Mouse (Mus musculus): ENCODE results near the gene Eef1akmt2. TPM values are rescaled to one million over a fixed set of nuclear protein-coding genes. Genes with fewer than 3 reads are reported as not detected.

Eef1akmt2 gene
- polyA plus RNA-seq, 1 experiment from 2014 or later: 84.6 TPM

GRCm38 (mm10) chr7:132858043-132858608 lies 5.7 kb upstream of the Eef1akmt2 start:
- no peak overlapping the region for H3K9ac ChIP-seq
- H3K36me3 ChIP-seq: no peaks in the 10 kb centered on the region
- no peak overlapping the region; the same call in 1 of the 2 replicates for H3K4me2 ChIP-seq
- no peak overlapping the region for H3K27ac ChIP-seq (replicated peaks)
- H3K4me1 ChIP-seq (replicated peaks): peaks cover 28% of the 10 kb centered on the region
- H3K27me3 ChIP-seq: no peaks in the 10 kb centered on the region
- no peaks in the 10 kb centered on the region for H3K9me3 ChIP-seq
- no peak for ATAC-seq (ENCODE audit: low FRiP score, low read depth)
- no peak overlapping the region for H3K4me3 ChIP-seq
- 72% methylated on average over 5 of the region's 5 CpGs for WGBS

- 80% methylated on average over 1 of the region's 1 CpGs for whole genome bisulfite sequencing
- no peak overlapping the region for H3K4me2 ChIP-seq
- H3K36me3 ChIP-seq: no peaks in the 10 kb centered on the region
- no peak for ATAC-seq (ENCODE audit: low FRiP score, low read depth)
- H3K27ac ChIP-seq (replicated peaks): no peak overlapping the region
- peaks cover 31% of the 10 kb centered on the region for H3K4me1 ChIP-seq (replicated peaks)
- H3K9ac ChIP-seq: no peak overlapping the region
- H3K9me3 ChIP-seq: no peaks in the 10 kb centered on the region
- H3K27me3 ChIP-seq: no peaks in the 10 kb centered on the region
- H3K4me3 ChIP-seq: no peak overlapping the region
These were observed 3.6 kb upstream of the Eef1akmt2 start for GRCm38 (mm10) chr7:132856083-132856482.

- Histone ChIP-seq H3K36me3 (peaks cover 12% of the 10 kb centered on the region; the same call in 1 of the 2 replicates), H3K4me3 (no peak overlapping the region), H3K4me2 (no peak overlapping the region), H3K9ac (no peak overlapping the region), H3K27ac (replicated peaks) (peak overlapping the region; percentile 96), H3K4me1 (replicated peaks) (peaks cover 22% of the 10 kb centered on the region), H3K9me3 (no peaks in the 10 kb centered on the region), H3K27me3 (no peaks in the 10 kb centered on the region)
- WGBS: 58% methylated on average over 4 of the region's 4 CpGs
- ATAC-seq (ENCODE audit: low FRiP score, low read depth): no peak; the same call in 1 of the 2 replicates
These were observed 1.5 kb upstream of the Eef1akmt2 start for GRCm38 (mm10) chr7:132853946-132854345.

- Histone ChIP-seq H3K4me3 (no peak overlapping the region), H3K4me1 (replicated peaks) (peaks cover 18% of the 10 kb centered on the region), H3K9me3 (no peaks in the 10 kb centered on the region), H3K36me3 (peaks cover 18% of the 10 kb centered on the region), H3K4me2 (no peak overlapping the region), H3K9ac (no peak overlapping the region), H3K27ac (replicated peaks) (peak overlapping the region; percentile 96; the same call in 1 of the 2 replicates), H3K27me3 (no peaks in the 10 kb centered on the region)
- no peak for ATAC-seq (ENCODE audit: low FRiP score, low read depth)
- 75% methylated on average over 6 of the region's 6 CpGs for WGBS
These were observed 888 bp upstream of the Eef1akmt2 start for GRCm38 (mm10) chr7:132853361-132853760.

DNA sequence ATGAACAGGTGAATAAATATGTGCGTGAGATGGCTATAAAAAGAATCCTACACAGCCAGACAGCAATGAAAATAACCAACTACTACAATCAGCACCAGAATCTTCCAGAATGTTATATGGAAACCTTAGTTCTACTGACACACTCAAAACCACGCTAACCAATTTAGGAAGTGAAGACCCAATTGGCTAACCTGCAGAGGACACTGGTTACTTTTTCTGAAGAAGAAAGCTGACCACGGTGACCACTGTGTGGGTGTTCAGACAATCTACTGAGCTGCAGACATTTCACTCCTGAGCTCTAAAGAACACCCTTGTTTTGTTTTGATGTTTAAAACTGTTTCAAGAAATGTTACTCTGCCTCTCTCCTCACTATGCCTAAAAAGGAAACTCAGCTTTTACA lies 9.3 kb downstream of the Eef1akmt2 start:
- no peak for ATAC-seq (ENCODE audit: low FRiP score, low read depth)
- Histone ChIP-seq H3K27me3 (no peaks in the 10 kb centered on the region), H3K36me3 (peaks cover 33% of the 10 kb centered on the region)

GRCm38 (mm10) chr7:132842455-132842854 lies 10.0 kb downstream of the Eef1akmt2 start:
- no peaks in the 10 kb centered on the region for H3K4me1 ChIP-seq (replicated peaks)
- 100% methylated on average over 1 of the region's 1 CpGs for WGBS
- H3K4me2 ChIP-seq: no peak overlapping the region
- H3K4me3 ChIP-seq: no peak overlapping the region
- no peaks in the 10 kb centered on the region for H3K27me3 ChIP-seq
- no peaks in the 10 kb centered on the region for H3K9me3 ChIP-seq
- no peak overlapping the region for H3K9ac ChIP-seq
- no peak for ATAC-seq (ENCODE audit: low FRiP score, low read depth)
- H3K27ac ChIP-seq (replicated peaks): no peak overlapping the region
- H3K36me3 ChIP-seq: peaks cover 28% of the 10 kb centered on the region

More for the DNA sequence above, 9.3 kb downstream of the Eef1akmt2 start:
- WGBS: 92% methylated on average over 3 of the region's 3 CpGs
- Histone ChIP-seq H3K4me1 (replicated peaks) (no peaks in the 10 kb centered on the region), H3K4me2 (no peak overlapping the region), H3K9ac (no peak overlapping the region), H3K27ac (replicated peaks) (no peak overlapping the region), H3K9me3 (no peaks in the 10 kb centered on the region), H3K4me3 (no peak overlapping the region)

- H3K9ac ChIP-seq: 0 out of 2 replicates have a peak overlapping the region, but pooled peaks have one; percentile 16
These were observed 11.2 kb downstream of the Eef1akmt2 start for GRCm38 (mm10) chr7:132841287-132841686.

DNA sequence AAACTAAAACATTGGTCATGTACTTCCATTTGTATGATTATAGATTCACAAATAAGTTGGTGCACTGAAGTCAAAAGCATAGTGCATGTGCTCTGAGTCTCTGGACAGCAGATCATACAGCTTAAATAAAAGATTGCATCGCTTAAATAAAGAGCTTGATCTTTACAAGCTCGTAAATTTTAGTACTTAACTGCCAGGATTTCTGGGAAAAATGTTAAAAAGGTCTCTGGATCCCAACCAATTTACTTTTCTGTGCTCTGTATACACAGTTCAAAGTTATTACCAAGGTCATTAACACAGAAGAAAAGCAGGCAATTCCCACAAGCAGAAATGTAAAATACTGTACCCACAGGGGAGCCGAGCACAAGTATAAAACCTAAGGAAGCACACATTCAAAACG lies 21.5 kb downstream of the Eef1akmt2 start:
- peaks cover 31% of the 10 kb centered on the region for H3K36me3 ChIP-seq
- no peak overlapping the region for H3K27ac ChIP-seq (replicated peaks)
- ATAC-seq (ENCODE audit: low FRiP score, low read depth): no peak
- H3K4me1 ChIP-seq (replicated peaks): no peaks in the 10 kb centered on the region
- no peak overlapping the region for H3K4me3 ChIP-seq
- no peaks in the 10 kb centered on the region for H3K9me3 ChIP-seq
- no peak overlapping the region for H3K9ac ChIP-seq
- no peak overlapping the region for H3K4me2 ChIP-seq
- 77% methylated on average over 4 of the region's 4 CpGs for WGBS
- no peaks in the 10 kb centered on the region for H3K27me3 ChIP-seq

More at GRCm38 (mm10) chr7:132841287-132841686, 11.2 kb downstream of the Eef1akmt2 start:
- Histone ChIP-seq H3K9me3 (no peaks in the 10 kb centered on the region), H3K4me3 (no peak overlapping the region), H3K4me1 (replicated peaks) (no peaks in the 10 kb centered on the region), H3K36me3 (peaks cover 26% of the 10 kb centered on the region), H3K4me2 (no peak overlapping the region), H3K27me3 (no peaks in the 10 kb centered on the region), H3K27ac (replicated peaks) (no peak overlapping the region)
- ATAC-seq (ENCODE audit: low FRiP score, low read depth): no peak
- WGBS: 72% methylated on average over 5 of the region's 5 CpGs

GRCm38 (mm10) chr7:132824346-132825022 lies 28.0 kb downstream of the Eef1akmt2 start:
- WGBS: 10% methylated on average over 1 of the region's 1 CpGs
- ATAC-seq (ENCODE audit: low FRiP score, low read depth): no peak

DNA sequence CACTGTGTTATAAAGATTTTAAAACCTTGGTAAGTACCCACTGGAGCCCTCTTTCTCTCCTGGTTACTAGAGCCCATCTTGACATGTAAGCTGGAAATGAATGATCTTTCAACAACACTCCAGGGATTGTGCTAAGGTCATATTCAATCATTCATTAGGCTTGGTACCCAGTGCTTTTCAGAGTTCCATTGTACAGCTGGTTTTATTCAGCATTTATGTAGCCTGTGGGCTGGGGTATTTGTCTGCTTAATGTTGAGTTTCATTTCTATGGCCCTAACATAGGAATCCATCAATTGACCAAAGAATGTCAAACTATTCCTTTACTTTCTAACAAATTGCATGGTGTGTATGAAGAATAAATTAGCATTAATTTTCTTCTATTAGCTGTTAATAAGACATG lies 28.6 kb downstream of the Eef1akmt2 start:
- Histone ChIP-seq H3K4me2 (no peak overlapping the region), H3K9ac (no peak overlapping the region), H3K27ac (replicated peaks) (no peak overlapping the region), H3K36me3 (peaks cover 14% of the 10 kb centered on the region), H3K27me3 (no peaks in the 10 kb centered on the region), H3K4me3 (no peak overlapping the region), H3K4me1 (replicated peaks) (no peaks in the 10 kb centered on the region), H3K9me3 (no peaks in the 10 kb centered on the region)
- no peak for ATAC-seq (ENCODE audit: low FRiP score, low read depth)

More at GRCm38 (mm10) chr7:132824346-132825022, 28.0 kb downstream of the Eef1akmt2 start:
- H3K36me3 ChIP-seq: peaks cover 14% of the 10 kb centered on the region
- no peak overlapping the region for H3K9ac ChIP-seq
- H3K27me3 ChIP-seq: no peaks in the 10 kb centered on the region
- no peaks in the 10 kb centered on the region for H3K9me3 ChIP-seq
- no peak overlapping the region for H3K4me3 ChIP-seq
- H3K4me2 ChIP-seq: no peak overlapping the region
- no peaks in the 10 kb centered on the region for H3K4me1 ChIP-seq (replicated peaks)
- no peak overlapping the region for H3K27ac ChIP-seq (replicated peaks)

- 71% methylated on average over 3 of the region's 3 CpGs for WGBS
- H3K27me3 ChIP-seq: no peaks in the 10 kb centered on the region
- ATAC-seq (ENCODE audit: low FRiP score, low read depth): no peak
- no peak overlapping the region for H3K27ac ChIP-seq (replicated peaks)
- no peaks in the 10 kb centered on the region for H3K9me3 ChIP-seq
- no peak overlapping the region for H3K9ac ChIP-seq
- H3K36me3 ChIP-seq: peaks cover 8% of the 10 kb centered on the region
- H3K4me2 ChIP-seq: no peak overlapping the region
- no peaks in the 10 kb centered on the region for H3K4me1 ChIP-seq (replicated peaks)
- H3K4me3 ChIP-seq: no peak overlapping the region
These were observed 31.8 kb downstream of the Eef1akmt2 start for GRCm38 (mm10) chr7:132820692-132821091.

DNA sequence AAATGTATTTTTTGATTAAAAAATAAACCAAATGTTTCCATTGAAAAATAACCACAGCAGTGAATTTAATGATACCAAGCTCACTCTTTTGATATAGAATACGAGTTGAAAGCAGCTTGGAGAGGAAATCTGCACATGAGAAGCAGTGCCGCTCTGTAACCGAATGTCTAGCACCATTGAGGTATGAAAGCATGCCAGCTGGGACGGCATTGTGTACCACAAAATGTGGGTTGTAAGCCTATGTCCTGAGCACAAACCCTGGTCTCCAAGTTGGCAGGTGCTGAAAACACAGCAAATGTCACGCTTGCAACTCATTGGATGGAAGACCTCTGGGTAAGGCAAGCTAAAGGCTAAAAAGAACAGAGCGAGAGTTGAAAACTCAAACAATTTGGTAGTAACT lies 35.4 kb downstream of the Eef1akmt2 start:
- H3K9ac ChIP-seq: no peak overlapping the region
- ATAC-seq (ENCODE audit: low FRiP score, low read depth): no peak
- no peak overlapping the region for H3K4me3 ChIP-seq
- 68% methylated on average over 6 of the region's 6 CpGs for WGBS
- no peak overlapping the region for H3K4me2 ChIP-seq
- peaks cover 15% of the 10 kb centered on the region for H3K4me1 ChIP-seq (replicated peaks)
- H3K9me3 ChIP-seq: no peaks in the 10 kb centered on the region
- no peaks in the 10 kb centered on the region for H3K36me3 ChIP-seq
- H3K27ac ChIP-seq (replicated peaks): no peak overlapping the region
- H3K27me3 ChIP-seq: no peaks in the 10 kb centered on the region
